Mouse (Mus musculus): Measurements from ENCODE around the gene Batf3.

- TF ChIP-seq CTCF (IDR thresholded peaks at IDR 0.05; ENCODE audit: control insufficient read depth, insufficient read depth, low read length) = no peak
- TF ChIP-seq POLR2A (IDR thresholded peaks at IDR 0.05; ENCODE audit: borderline replicate concordance, control insufficient read depth, low read depth, low read length) = no peak
Measured at GRCm38 (mm10) chr1:191092050-191092449, 5.6 kb upstream of the Batf3 start.
